Mouse (Mus musculus) kidney, embryonic 15.5 days (tissue): ENCODE data around the gene Pom121l2. TPM values are rescaled to one million over a fixed set of nuclear protein-coding genes. Genes with fewer than 3 reads are reported as not detected.

Source experiments
- ATAC-seq: fragments of 200-750 bp; cut with Nextera tagmentation; replicated peaks from 2 replicates; pipeline ENCODE4 v1.8.0; 2017; ENCODE audit warnings: moderate TSS enrichment; ENCODE audit not compliant: low FRiP score
- H3K27ac ChIP-seq: fragments of 300-500 bp; sonication (generic); 2 replicates; pipeline ENCODE4 v1.5.1; 2015; ENCODE audit warnings: mild to moderate bottlenecking, inconsistent platforms
- H3K27me3 ChIP-seq: fragments of 300-500 bp; sonication (generic); 2 replicates; pipeline ENCODE4 v1.6.1; 2015; ENCODE audit warnings: inconsistent platforms
- H3K36me3 ChIP-seq: fragments of 300-500 bp; sonication (generic); 2 replicates; pipeline ENCODE4 v1.6.1; 2015; ENCODE audit warnings: inconsistent platforms
- H3K4me1 ChIP-seq: fragments of 300-500 bp; sonication (generic); 2 replicates; pipeline ENCODE4 v1.6.1; 2015; ENCODE audit warnings: inconsistent platforms
- H3K4me2 ChIP-seq: fragments of 300-500 bp; sonication (generic); 2 replicates; pipeline ENCODE4 v1.6.1; 2015; ENCODE audit warnings: moderate library complexity, mild to moderate bottlenecking, inconsistent platforms
- H3K4me3 ChIP-seq: fragments of 300-500 bp; sonication (generic); replicated peaks from 2 replicates; pipeline ENCODE4 v1.5.1; 2015; ENCODE audit warnings: mild to moderate bottlenecking, inconsistent platforms
- H3K9ac ChIP-seq: fragments of 300-500 bp; sonication (generic); 2 replicates; pipeline ENCODE4 v1.6.1; 2015; ENCODE audit warnings: mild to moderate bottlenecking, inconsistent platforms
- H3K9me3 ChIP-seq: fragments of 300-500 bp; sonication (generic); replicated peaks from 2 replicates; pipeline ENCODE4 v1.6.1; 2016; ENCODE audit warnings: inconsistent platforms
- WGBS: fragments of 180-500 bp; shearing (Covaris S2); methylation state at CpG from one replicate; pipeline ENCODE4 v1.1.7; 2015; ENCODE audit warnings: mixed read lengths; 5-methylcytosine and 5-hydroxymethylcytosine counted together
- polyA plus RNA-seq: library from polyadenylated mRNA; unstranded; fragments of >200 nt; fragmentation: Nextera tagmentation; extraction: Ambion mirVana; gene quantifications from 2 replicates; pipeline ENCODE4 v1.2.1, GENCODE M21; 2015

Gene Pom121l2
- 0.08 and 0.17 TPM in 2 replicates for polyA plus RNA-seq

GRCm38 (mm10) chr13:21980981-21981802 is at the start of gene Pom121l2:
TSS of gene Pom121l2 (plus strand) at chr13:21981194.
- Histone ChIP-seq H3K4me2 (peak within 1 kb of the TSS; percentile 95), H3K9ac (peak within 1 kb of the TSS; percentile 67), H3K27me3 (peaks cover 71% of the 10 kb centered on the region), H3K36me3 (no peaks in the 10 kb centered on the region), H3K9me3 (no peaks in the 10 kb centered on the region), H3K4me1 (peaks cover 14% of the 10 kb centered on the region), H3K27ac (no peak within 1 kb of the TSS), H3K4me3 (peak within 1 kb of the TSS; percentile 63)
- under 1% methylated on average over 58 of the region's 58 CpGs for WGBS
- peak; percentile 65 for ATAC-seq

- H3K27ac ChIP-seq, result no peak overlapping the region
- no peak overlapping the region for H3K9ac ChIP-seq
- WGBS, result 67% methylated on average over 6 of the region's 6 CpGs
- H3K4me2 ChIP-seq, result no peak overlapping the region
- H3K4me3 ChIP-seq, result no peak overlapping the region
- H3K36me3 ChIP-seq, result no peaks in the 10 kb centered on the region
- no peaks in the 10 kb centered on the region for H3K9me3 ChIP-seq
- H3K4me1 ChIP-seq, result peaks cover 14% of the 10 kb centered on the region
- H3K27me3 ChIP-seq, result no peaks in the 10 kb centered on the region
- no peak for ATAC-seq
Observed at GRCm38 (mm10) chr13:21931740-21932139, 49.3 kb upstream of the Pom121l2 start.

- 0 out of 2 replicates have a peak overlapping the region, but pooled peaks have one; percentile 51 for H3K27ac ChIP-seq
- no peaks in the 10 kb centered on the region for H3K9me3 ChIP-seq
- 15% methylated on average over 28 of the region's 28 CpGs for WGBS
- H3K4me2 ChIP-seq, result peak overlapping the region; percentile 51
- H3K4me3 ChIP-seq, result peak overlapping the region; percentile 29
- H3K4me1 ChIP-seq, result peaks cover 20% of the 10 kb centered on the region
- ATAC-seq, result no peak
- no peak overlapping the region for H3K9ac ChIP-seq
- no peaks in the 10 kb centered on the region for H3K27me3 ChIP-seq
- H3K36me3 ChIP-seq, result no peaks in the 10 kb centered on the region
Observed at GRCm38 (mm10) chr13:21933626-21934548, 47.1 kb upstream of the Pom121l2 start.

GRCm38 (mm10) chr13:21934982-21935791 is 45.8 kb upstream of the Pom121l2 start:
- H3K9ac ChIP-seq, result no peak overlapping the region
- no peaks in the 10 kb centered on the region for H3K27me3 ChIP-seq
- no peaks in the 10 kb centered on the region for H3K9me3 ChIP-seq
- peaks cover 17% of the 10 kb centered on the region for H3K4me1 ChIP-seq
- peak overlapping the region; percentile 56 for H3K4me2 ChIP-seq
- no peak for ATAC-seq
- H3K4me3 ChIP-seq, result no peak overlapping the region
- H3K36me3 ChIP-seq, result no peaks in the 10 kb centered on the region
- peak overlapping the region; percentile 51; the same call in 1 of the 2 replicates for H3K27ac ChIP-seq
- 15% methylated on average over 17 of the region's 17 CpGs for WGBS

- Histone ChIP-seq H3K9me3 (no peaks in the 10 kb centered on the region), H3K36me3 (no peaks in the 10 kb centered on the region), H3K4me1 (peaks cover 17% of the 10 kb centered on the region), H3K4me3 (peak overlapping the region; percentile 29), H3K4me2 (peak overlapping the region; percentile 56), H3K9ac (no peak overlapping the region), H3K27me3 (no peaks in the 10 kb centered on the region), H3K27ac (no peak overlapping the region)
- WGBS, result 3% methylated on average over 7 of the region's 7 CpGs
- no peak for ATAC-seq
Observed at GRCm38 (mm10) chr13:21935833-21936232, 45.2 kb upstream of the Pom121l2 start.

GRCm38 (mm10) chr13:21936968-21937367 is 44.0 kb upstream of the Pom121l2 start:
- no peaks in the 10 kb centered on the region for H3K27me3 ChIP-seq
- no peak overlapping the region for H3K27ac ChIP-seq
- WGBS, result 2% methylated on average over 17 of the region's 17 CpGs
- H3K9me3 ChIP-seq, result no peaks in the 10 kb centered on the region
- ATAC-seq, result peak; percentile 41
- peaks cover 17% of the 10 kb centered on the region for H3K4me1 ChIP-seq
- peak overlapping the region; percentile 56 for H3K4me2 ChIP-seq
- no peaks in the 10 kb centered on the region for H3K36me3 ChIP-seq
- H3K9ac ChIP-seq, result no peak overlapping the region
- H3K4me3 ChIP-seq, result peak overlapping the region; percentile 38

DNA sequence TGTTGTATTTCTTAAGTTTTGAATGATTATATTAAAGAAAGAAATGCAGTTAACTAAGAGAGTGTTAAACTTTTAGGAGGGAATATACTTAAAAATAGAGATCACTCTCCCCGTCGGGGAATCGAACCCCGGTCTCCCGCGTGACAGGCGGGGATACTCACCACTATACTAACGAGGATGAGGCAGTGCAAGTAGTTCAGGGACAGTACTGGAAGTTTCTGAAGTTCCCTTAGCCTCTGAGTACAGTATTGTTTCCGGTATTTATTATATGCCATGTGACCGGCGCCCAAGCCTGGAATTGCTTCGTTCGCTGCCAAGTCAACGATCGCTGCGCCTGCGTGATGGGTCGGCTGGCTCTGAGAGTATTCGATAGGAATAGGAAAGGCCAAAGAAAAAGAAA is 40.8 kb upstream of the Pom121l2 start:
- ATAC-seq, result peak; percentile 77
- Histone ChIP-seq H3K27ac (peak overlapping the region; percentile 79), H3K4me3 (peak overlapping the region; percentile 61), H3K4me1 (peaks cover 10% of the 10 kb centered on the region; the same call in 1 of the 2 replicates), H3K27me3 (no peaks in the 10 kb centered on the region), H3K9ac (peak overlapping the region; percentile 37), H3K9me3 (no peaks in the 10 kb centered on the region), H3K4me2 (peak overlapping the region; percentile 62), H3K36me3 (no peaks in the 10 kb centered on the region)
- WGBS, result under 1% methylated on average over 19 of the region's 19 CpGs

- Histone ChIP-seq H3K27ac (peak overlapping the region; percentile 79), H3K9ac (peak overlapping the region; percentile 37)
- 0 out of 2 replicates have a peak, but pooled peaks have one; percentile 13 for ATAC-seq
Observed at GRCm38 (mm10) chr13:21940811-21941321, 40.1 kb upstream of the Pom121l2 start.

DNA sequence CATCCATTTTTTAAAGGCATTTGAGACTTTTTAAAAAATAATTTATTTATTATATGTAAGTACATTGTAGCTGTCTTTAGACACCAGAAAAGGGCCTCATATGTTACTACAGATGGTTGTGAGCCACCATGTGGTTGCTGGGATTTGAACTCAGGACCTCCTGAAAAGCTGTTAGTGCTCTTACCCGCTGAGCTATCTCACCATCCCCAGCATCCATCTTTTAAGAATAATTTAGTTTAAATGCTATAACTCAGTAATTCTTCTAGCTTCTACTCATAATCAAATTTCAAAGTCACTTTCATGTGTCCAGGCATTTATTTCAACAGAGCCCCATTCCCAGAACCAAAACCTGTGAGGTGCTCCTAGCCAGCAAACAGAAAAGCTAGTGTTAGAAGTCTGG is 37.4 kb upstream of the Pom121l2 start:
- H3K4me1 ChIP-seq, result peaks cover 7% of the 10 kb centered on the region; the same call in 1 of the 2 replicates
- H3K9ac ChIP-seq, result no peak overlapping the region
- H3K27ac ChIP-seq, result no peak overlapping the region
- no peak for ATAC-seq
- H3K4me2 ChIP-seq, result no peak overlapping the region
- no peaks in the 10 kb centered on the region for H3K9me3 ChIP-seq
- peaks cover 4% of the 10 kb centered on the region for H3K36me3 ChIP-seq
- WGBS, result 79% methylated on average over 1 of the region's 1 CpGs
- H3K27me3 ChIP-seq, result no peaks in the 10 kb centered on the region
- H3K4me3 ChIP-seq, result no peak overlapping the region

More at GRCm38 (mm10) chr13:21940811-21941321, 40.1 kb upstream of the Pom121l2 start:
- peaks cover 8% of the 10 kb centered on the region; the same call in 1 of the 2 replicates for H3K4me1 ChIP-seq
- H3K9me3 ChIP-seq, result no peaks in the 10 kb centered on the region
- peak overlapping the region; percentile 61 for H3K4me3 ChIP-seq
- WGBS, result under 1% methylated on average over 16 of the region's 16 CpGs
- H3K27me3 ChIP-seq, result no peaks in the 10 kb centered on the region
- H3K4me2 ChIP-seq, result peak overlapping the region; percentile 62
- no peaks in the 10 kb centered on the region for H3K36me3 ChIP-seq

GRCm38 (mm10) chr13:21944592-21944925 is 36.4 kb upstream of the Pom121l2 start:
- Histone ChIP-seq H3K27ac (peak overlapping the region; percentile 85), H3K27me3 (no peaks in the 10 kb centered on the region), H3K4me1 (peaks cover 7% of the 10 kb centered on the region; the same call in 1 of the 2 replicates), H3K4me3 (peak overlapping the region; percentile 80), H3K36me3 (peaks cover 13% of the 10 kb centered on the region), H3K4me2 (peak overlapping the region; percentile 75), H3K9ac (peak overlapping the region; percentile 78), H3K9me3 (no peaks in the 10 kb centered on the region)
- 2% methylated on average over 7 of the region's 7 CpGs for WGBS
- ATAC-seq, result no peak
